Mouse (Mus musculus) heart, adult 8-10 months (tissue): ENCODE data around the gene Wdr54. TPM values are rescaled to one million over a fixed set of nuclear protein-coding genes. Genes with fewer than 3 reads are reported as not detected.

Source experiments
- DNase-seq: peaks from one replicate; pipeline ENCODE4 v3.0.0; 2022; ENCODE audit warnings: low spot score
- total RNA-seq, 4 experiments: library from RNA; stranded (reverse); gene quantifications; 2 replicates each; pipeline ENCODE4 v1.2.4; 2022

Wdr54 gene
- total RNA-seq, 4 experiments from 2014 or later: 2.1 to 2.6 (median 2.4) TPM

GRCm38 (mm10) chr6:83131469-83132034 is 24.6 kb downstream of the Wdr54 start:
- no peak for DNase-seq

- DNase-seq: no peak
Observed at GRCm38 (mm10) chr6:83127419-83127818, 28.8 kb downstream of the Wdr54 start.

- DNase-seq: no peak
Observed at GRCm38 (mm10) chr6:83125331-83125730, 30.9 kb downstream of the Wdr54 start, which contains the start of gene Ino80b. Gene Ino80b, minus strand, starts transcription at chr6:83125431.

GRCm38 (mm10) chr6:83124851-83125312 is 31.3 kb downstream of the Wdr54 start:
- peak; percentile 93 for DNase-seq

GRCm38 (mm10) chr6:83122961-83123360 is 33.2 kb downstream of the Wdr54 start:
- no peak for DNase-seq

GRCm38 (mm10) chr6:83121863-83122710 is 34.1 kb downstream of the Wdr54 start:
- DNase-seq: no peak

- peak; percentile 99 for DNase-seq
Observed at GRCm38 (mm10) chr6:83120930-83121862, 35.0 kb downstream of the Wdr54 start, which contains the start of gene Wbp1. Gene Wbp1, minus strand, starts transcription at chr6:83121559.

GRCm38 (mm10) chr6:83119734-83120051 is 36.5 kb downstream of the Wdr54 start:
- no peak for DNase-seq

- DNase-seq: no peak
Observed at GRCm38 (mm10) chr6:83118825-83119733, 37.1 kb downstream of the Wdr54 start.

GRCm38 (mm10) chr6:83118369-83118768 is 37.8 kb downstream of the Wdr54 start:
- DNase-seq: no peak

GRCm38 (mm10) chr6:83117616-83118015 is 38.6 kb downstream of the Wdr54 start:
- no peak for DNase-seq

GRCm38 (mm10) chr6:83117165-83117438 is 39.1 kb downstream of the Wdr54 start:
- DNase-seq: no peak

GRCm38 (mm10) chr6:83116373-83117164 is 39.6 kb downstream of the Wdr54 start:
- DNase-seq: no peak

- DNase-seq: no peak
Observed at GRCm38 (mm10) chr6:83115682-83116372, 40.4 kb downstream of the Wdr54 start.

GRCm38 (mm10) chr6:83115011-83115671 is 41.1 kb downstream of the Wdr54 start, which contains the start of gene Mogs:
Gene Mogs, plus strand, starts transcription at chr6:83115496.
- DNase-seq: peak; percentile 95

- no peak for DNase-seq
Observed at GRCm38 (mm10) chr6:83111510-83112136, 44.6 kb downstream of the Wdr54 start.

GRCm38 (mm10) chr6:83108762-83109668 is 47.2 kb downstream of the Wdr54 start, which contains the start of gene Mrpl53:
Gene Mrpl53, plus strand, starts transcription at chr6:83109040.
- peak; percentile 78 for DNase-seq
